Comparison of ENCODE assay signal across 11 mouse cellular contexts in genomic region chr12:111271406-111271805, GRCm38 (mm10). TPM values are rescaled to one million over a fixed set of nuclear protein-coding genes. Genes with fewer than 3 reads are reported as not detected.
A peak's percentile ranks its signal among the peaks of the same experiment; 100 is the strongest.
DNase-seq lines count a peak whose midpoint lies in the region; ATAC-seq lines count a peak whose summit lies in the region.
"Had no signal": no experiment of that assay in that cellular context is flagged by ENCODE, and none has a peak within 500 bp of the region (broad histone marks: within the 10 kb centered on the region; RNA-seq: fewer than 3 reads in every experiment).

No protein-coding gene starts in this region.

- intact Hi-C loops in heart, postnatal 10 days (cut with DNase I), result loop anchor here (5.0 kb wide), 1 partner anchor 196 kb away; no protein-coding TSS in a partner anchor

- H3K9me3 ChIP-seq in heart, embryonic 14.5 days (ENCODE audit: control insufficient read depth, low read length), result no peaks in the 10 kb centered on the region
- H3K9me3 ChIP-seq in megakaryocyte, embryonic 14.5 days, result 0 out of 2 replicates have a peak, but pooled peaks cover under 1% of the 10 kb centered on the region
- H3K9me3 ChIP-seq in intestine, embryonic 16.5 days (ENCODE audit: control insufficient read depth, low read length), result no peaks in the 10 kb centered on the region
- no peaks in the 10 kb centered on the region for H3K9me3 ChIP-seq in stomach, embryonic 14.5 days (ENCODE audit: control insufficient read depth, low read depth, low read length)
- H3K9me3 ChIP-seq: forebrain, embryonic 15.5 days had no signal

- 0 out of 2 replicates have a peak overlapping the region, but pooled peaks have one; percentile 22 for H3K4me2 ChIP-seq in heart, embryonic 14.5 days (ENCODE audit: low read length)
- H3K4me2 ChIP-seq in intestine, embryonic 16.5 days (ENCODE audit: low read depth, low read length), result peak overlapping the region; percentile 54
- peak overlapping the region; percentile 29 for H3K4me2 ChIP-seq in stomach, embryonic 14.5 days (replicated peaks; ENCODE audit: low read depth, low read length)
- H3K4me2 ChIP-seq: forebrain, embryonic 15.5 days; hindbrain, embryonic 14.5 days had no signal

- peaks cover 13 to 21% of the 10 kb centered on the region in 2 experiments; a peak in 3 of 4 replicates for H3K4me1 ChIP-seq in heart, embryonic 14.5 days (ENCODE audit: control insufficient read depth in 2 of 2, insufficient read depth in 2 of 2, low read length in 2 of 2)
- H3K4me1 ChIP-seq in megakaryocyte, embryonic 14.5 days, result peaks cover 57% of the 10 kb centered on the region
- H3K4me1 ChIP-seq in intestine, embryonic 16.5 days (ENCODE audit: control insufficient read depth, insufficient read depth, low read length), result peaks cover 38% of the 10 kb centered on the region
- H3K4me1 ChIP-seq in stomach, embryonic 14.5 days (ENCODE audit: control insufficient read depth, insufficient read depth, low read length), result peaks cover 23% of the 10 kb centered on the region

- H3K27ac ChIP-seq in heart, embryonic 14.5 days (replicated peaks in 1 of 2; ENCODE audit: control insufficient read depth in 1 of 2, insufficient read depth in 1 of 2, low read depth in 2 of 2, low read length in 2 of 2), result no peak overlapping the region
- H3K27ac ChIP-seq in intestine, embryonic 16.5 days (ENCODE audit: low read length), result peak overlapping the region; percentile 75
- no peak overlapping the region for H3K27ac ChIP-seq in stomach, embryonic 14.5 days (ENCODE audit: low read length)
- H3K27ac ChIP-seq: forebrain, embryonic 15.5 days; hindbrain, embryonic 14.5 days had no signal

- no peak for DNase-seq in heart, postnatal 10 days
- DNase-seq in ovary, postnatal 10 days (ENCODE audit: low spot score), result no peak
- DNase-seq in ovary, postnatal 14 days (ENCODE audit: low spot score), result no peak
- DNase-seq: lung, postnatal 14 days had no signal

- no peak overlapping the region for H3K9ac ChIP-seq in heart, embryonic 14.5 days (ENCODE audit: low read length)
- H3K9ac ChIP-seq in intestine, embryonic 16.5 days (ENCODE audit: low read depth, low read length), result peak overlapping the region; percentile 69
- no peak overlapping the region for H3K9ac ChIP-seq in stomach, embryonic 14.5 days (replicated peaks; ENCODE audit: low read depth, low read length)
- H3K9ac ChIP-seq: forebrain, embryonic 15.5 days; hindbrain, embryonic 14.5 days had no signal

- 6% methylated on average over 25 of the region's 28 CpGs for WGBS in heart, embryonic 14.5 days
- 6% methylated on average over 28 of the region's 28 CpGs for WGBS in intestine, embryonic 16.5 days
- 6% methylated on average over 25 of the region's 28 CpGs for WGBS in stomach, embryonic 14.5 days

- ATAC-seq in heart, embryonic 14.5 days (ENCODE audit: insufficient number of reproducible peaks, insufficient read depth, low FRiP score, low read depth), result no peak
- no peak for ATAC-seq in megakaryocyte, adult 5-6 weeks (ENCODE audit: poor library complexity, severe bottlenecking)
- ATAC-seq in intestine, embryonic 16.5 days, result peak; percentile 36
- no peak for ATAC-seq in stomach, embryonic 14.5 days (ENCODE audit: insufficient number of reproducible peaks, insufficient read depth, low FRiP score, low read depth)
- ATAC-seq: forebrain, embryonic 15.5 days had no signal

- H3K4me3 ChIP-seq in heart, embryonic 14.5 days (ENCODE audit: control insufficient read depth in 1 of 2, insufficient read depth in 1 of 2, low read depth in 1 of 2, low read length in 2 of 2), result peak overlapping the region in 1 of 2 experiments; percentile 21; a peak in 2 of 4 replicates
- H3K4me3 ChIP-seq in megakaryocyte, embryonic 14.5 days (replicated peaks), result peak overlapping the region; percentile 77
- H3K4me3 ChIP-seq in intestine, embryonic 16.5 days (ENCODE audit: low read length), result peak overlapping the region; percentile 52
- H3K4me3 ChIP-seq in stomach, embryonic 14.5 days (ENCODE audit: low read depth, low read length), result peak overlapping the region; percentile 11; the same call in 1 of the 2 replicates
- H3K4me3 ChIP-seq: forebrain, embryonic 15.5 days had no signal

- H3K36me3 ChIP-seq in heart, embryonic 14.5 days (ENCODE audit: control insufficient read depth, insufficient read depth, low read length), result no peaks in the 10 kb centered on the region
- H3K36me3 ChIP-seq in megakaryocyte, embryonic 14.5 days (replicated peaks; ENCODE audit: low read length), result peaks cover 20% of the 10 kb centered on the region
- no peaks in the 10 kb centered on the region for H3K36me3 ChIP-seq in intestine, embryonic 16.5 days (ENCODE audit: control insufficient read depth, insufficient read depth, low read length)
- H3K36me3 ChIP-seq in stomach, embryonic 14.5 days (ENCODE audit: control insufficient read depth, insufficient read depth, low read length), result no peaks in the 10 kb centered on the region
- H3K36me3 ChIP-seq: forebrain, embryonic 15.5 days had no signal

- peaks cover 71% of the 10 kb centered on the region for H3K27me3 ChIP-seq in heart, embryonic 14.5 days (ENCODE audit: control insufficient read depth, insufficient read depth, low read length)
- H3K27me3 ChIP-seq in megakaryocyte, embryonic 14.5 days (replicated peaks), result peaks cover 78% of the 10 kb centered on the region
- H3K27me3 ChIP-seq in intestine, embryonic 16.5 days (replicated peaks; ENCODE audit: control insufficient read depth, insufficient read depth, low read length), result peaks cover 55% of the 10 kb centered on the region
- peaks cover 64% of the 10 kb centered on the region for H3K27me3 ChIP-seq in stomach, embryonic 14.5 days (ENCODE audit: control insufficient read depth, insufficient read depth, low read length)

RNA-seq across cellular contexts. Expression of gene Amn, which starts 0.5 kb away (rescaled TPM):
- 1.4 and 2.0 TPM in 2 replicates for polyA plus RNA-seq in heart, embryonic 14.5 days (2014; fragmentation: Nextera tagmentation; extraction: Ambion mirVana)
- not detected for total RNA-seq in heart, postnatal 10 days (2021)
- 2.9 TPM in 2 replicates for polyA plus RNA-seq in megakaryocyte, embryonic 14.5 days (2012; ENCODE audit: insufficient read depth, low replicate concordance)
- total RNA-seq in megakaryocyte, adult 5-6 weeks (2015), result 0.13 TPM in 1 of 2 replicates, not detected in the other
- total RNA-seq in megakaryocyte, adult 5-6 weeks (2017), result not detected in 2 replicates
- 233 and 312 TPM in 2 replicates for polyA plus RNA-seq in intestine, embryonic 16.5 days (2015; fragmentation: Nextera tagmentation; extraction: Ambion mirVana)
- polyA plus RNA-seq in stomach, embryonic 14.5 days (2014; fragmentation: Nextera tagmentation; extraction: Ambion mirVana), result not detected in 2 replicates

Comparison
In these comparisons a context has a peak if more than half of its experiments do, and no peak if none do; other contexts are left out.
1. RNA of gene Amn, which starts 0.5 kb away (polyA plus RNA-seq): 233 to 312 TPM in intestine, embryonic 16.5 days; 2.9 TPM in megakaryocyte, embryonic 14.5 days, 1.4 to 2.0 TPM in heart, embryonic 14.5 days and not detected in stomach, embryonic 14.5 days; every median in the first group is over 10 times any median in the second.
2. Peak in every context shown above with its lines, with median percentiles within 50 percentile points of each other: H3K4me2 ChIP-seq.